Mouse (Mus musculus): ENCODE measurements around the gene C1qtnf7. TPM values are rescaled to one million over a fixed set of nuclear protein-coding genes. Genes with fewer than 3 reads are reported as not detected.
A peak's percentile ranks its signal among the peaks of the same experiment; 100 is the strongest.

Gene C1qtnf7
- polyA plus RNA-seq, 1 experiment from 2014 or later, result 4.8 TPM

- WGBS, result 39% methylated on average over 2 of the region's 2 CpGs
- H3K9ac ChIP-seq (ENCODE audit: low read depth, low read length), result no peak overlapping the region
- peaks cover 3% of the 10 kb centered on the region; the same call in 1 of the 2 replicates for H3K4me1 ChIP-seq (ENCODE audit: control insufficient read depth, insufficient read depth, low read length)
- no peak overlapping the region for H3K27ac ChIP-seq (ENCODE audit: low read length)
- ATAC-seq, result 0 out of 2 replicates have a peak, but pooled peaks have one; percentile 23
- H3K4me2 ChIP-seq (ENCODE audit: low read depth, low read length), result no peak overlapping the region
- H3K9me3 ChIP-seq (ENCODE audit: control insufficient read depth, low read length), result no peaks in the 10 kb centered on the region
- no peaks in the 10 kb centered on the region for H3K36me3 ChIP-seq (ENCODE audit: control insufficient read depth, insufficient read depth, low read length)
- no peak overlapping the region for H3K4me3 ChIP-seq (ENCODE audit: low read length)
- no peaks in the 10 kb centered on the region for H3K27me3 ChIP-seq (replicated peaks; ENCODE audit: control insufficient read depth, insufficient read depth, low read length)
Observed at GRCm38 (mm10) chr5:43554871-43555270, 39.5 kb downstream of the C1qtnf7 start.

GRCm38 (mm10) chr5:43555406-43555805 lies 40.1 kb downstream of the C1qtnf7 start:
- Histone ChIP-seq H3K4me3 (ENCODE audit: low read length) (no peak overlapping the region), H3K27me3 (replicated peaks; ENCODE audit: control insufficient read depth, insufficient read depth, low read length) (no peaks in the 10 kb centered on the region), H3K36me3 (ENCODE audit: control insufficient read depth, insufficient read depth, low read length) (no peaks in the 10 kb centered on the region), H3K4me1 (ENCODE audit: control insufficient read depth, insufficient read depth, low read length) (peaks cover 3% of the 10 kb centered on the region; the same call in 1 of the 2 replicates), H3K9me3 (ENCODE audit: control insufficient read depth, low read length) (no peaks in the 10 kb centered on the region), H3K9ac (ENCODE audit: low read depth, low read length) (no peak overlapping the region), H3K4me2 (ENCODE audit: low read depth, low read length) (no peak overlapping the region), H3K27ac (ENCODE audit: low read length) (no peak overlapping the region)
- 75% methylated on average over 6 of the region's 6 CpGs for WGBS
- no peak for ATAC-seq

GRCm38 (mm10) chr5:43557436-43557835 lies 42.1 kb downstream of the C1qtnf7 start:
- H3K9ac ChIP-seq (ENCODE audit: low read depth, low read length), result no peak overlapping the region
- no peak overlapping the region for H3K27ac ChIP-seq (ENCODE audit: low read length)
- H3K4me3 ChIP-seq (ENCODE audit: low read length), result no peak overlapping the region
- no peaks in the 10 kb centered on the region for H3K4me1 ChIP-seq (ENCODE audit: control insufficient read depth, insufficient read depth, low read length)
- H3K36me3 ChIP-seq (ENCODE audit: control insufficient read depth, insufficient read depth, low read length), result no peaks in the 10 kb centered on the region
- no peak for ATAC-seq
- H3K4me2 ChIP-seq (ENCODE audit: low read depth, low read length), result no peak overlapping the region
- 91% methylated on average over 5 of the region's 5 CpGs for WGBS
- H3K9me3 ChIP-seq (ENCODE audit: control insufficient read depth, low read length), result no peaks in the 10 kb centered on the region
- no peaks in the 10 kb centered on the region for H3K27me3 ChIP-seq (replicated peaks; ENCODE audit: control insufficient read depth, insufficient read depth, low read length)

GRCm38 (mm10) chr5:43561639-43562252 lies 46.4 kb downstream of the C1qtnf7 start:
- Histone ChIP-seq H3K4me2 (ENCODE audit: low read depth, low read length) (no peak overlapping the region), H3K4me1 (ENCODE audit: control insufficient read depth, insufficient read depth, low read length) (no peaks in the 10 kb centered on the region), H3K27me3 (replicated peaks; ENCODE audit: control insufficient read depth, insufficient read depth, low read length) (no peaks in the 10 kb centered on the region), H3K36me3 (ENCODE audit: control insufficient read depth, insufficient read depth, low read length) (no peaks in the 10 kb centered on the region), H3K9me3 (ENCODE audit: control insufficient read depth, low read length) (no peaks in the 10 kb centered on the region), H3K27ac (ENCODE audit: low read length) (no peak overlapping the region), H3K4me3 (ENCODE audit: low read length) (no peak overlapping the region), H3K9ac (ENCODE audit: low read depth, low read length) (no peak overlapping the region)
- 0 out of 2 replicates have a peak, but pooled peaks have one; percentile 46 for ATAC-seq
- WGBS, result 26% methylated on average over 2 of the region's 2 CpGs

DNA sequence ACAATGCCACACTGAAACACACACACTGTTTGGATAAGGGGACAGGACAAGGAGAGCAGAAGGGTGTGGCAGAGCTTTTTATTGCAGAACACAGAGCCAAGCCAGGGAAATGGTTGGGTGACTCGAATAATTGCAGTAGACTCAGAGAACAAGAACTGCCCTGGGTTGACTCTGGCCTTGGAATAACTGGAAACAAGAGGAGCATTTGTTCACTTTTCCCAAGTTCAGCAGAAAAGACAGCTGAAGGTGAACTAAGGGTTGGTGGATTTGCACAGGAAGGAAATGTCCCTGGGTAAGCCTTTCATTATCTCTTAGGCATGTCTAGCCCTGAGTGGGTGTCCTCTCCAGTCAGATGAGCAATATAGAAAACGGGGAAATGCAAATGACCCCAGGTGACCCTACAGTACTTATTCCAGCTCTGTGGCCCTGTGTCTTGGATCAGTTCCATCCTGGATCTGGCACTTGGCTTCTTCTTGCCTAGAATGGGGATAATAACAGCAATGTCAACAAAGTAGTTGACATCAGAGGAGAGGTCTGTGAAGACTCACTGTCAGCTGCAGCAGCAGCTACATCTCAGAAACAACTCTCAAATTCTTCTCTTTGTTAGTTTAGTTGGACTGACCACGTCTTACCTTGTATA lies 54.5 kb downstream of the C1qtnf7 start:
- peaks cover 7% of the 10 kb centered on the region for H3K4me1 ChIP-seq (ENCODE audit: control insufficient read depth, insufficient read depth, low read length)
- no peak overlapping the region for H3K27ac ChIP-seq (ENCODE audit: low read length)
- ATAC-seq, result 0 out of 2 replicates have a peak, but pooled peaks have one; percentile 13
- no peaks in the 10 kb centered on the region for H3K27me3 ChIP-seq (replicated peaks; ENCODE audit: control insufficient read depth, insufficient read depth, low read length)
- H3K9ac ChIP-seq (ENCODE audit: low read depth, low read length), result no peak overlapping the region
- H3K4me2 ChIP-seq (ENCODE audit: low read depth, low read length), result no peak overlapping the region
- WGBS, result 28% methylated on average over 3 of the region's 3 CpGs
- H3K9me3 ChIP-seq (ENCODE audit: control insufficient read depth, low read length), result no peaks in the 10 kb centered on the region
- no peak overlapping the region for H3K4me3 ChIP-seq (ENCODE audit: low read length)
- H3K36me3 ChIP-seq (ENCODE audit: control insufficient read depth, insufficient read depth, low read length), result no peaks in the 10 kb centered on the region

- Histone ChIP-seq H3K9ac (ENCODE audit: low read depth, low read length) (no peak overlapping the region), H3K4me2 (ENCODE audit: low read depth, low read length) (no peak overlapping the region)
- 37% methylated on average over 2 of the region's 2 CpGs for WGBS
Observed at GRCm38 (mm10) chr5:43582876-43583275, 67.5 kb downstream of the C1qtnf7 start.

GRCm38 (mm10) chr5:43583326-43584120 lies 68.2 kb downstream of the C1qtnf7 start:
- 81% methylated on average over 6 of the region's 6 CpGs for WGBS
- H3K4me2 ChIP-seq (ENCODE audit: low read depth, low read length), result no peak overlapping the region

More at GRCm38 (mm10) chr5:43582876-43583275, 67.5 kb downstream of the C1qtnf7 start:
- H3K9me3 ChIP-seq (ENCODE audit: control insufficient read depth, low read length), result no peaks in the 10 kb centered on the region
- no peaks in the 10 kb centered on the region for H3K27me3 ChIP-seq (replicated peaks; ENCODE audit: control insufficient read depth, insufficient read depth, low read length)
- H3K4me1 ChIP-seq (ENCODE audit: control insufficient read depth, insufficient read depth, low read length), result peaks cover 3% of the 10 kb centered on the region; the same call in 1 of the 2 replicates
- H3K36me3 ChIP-seq (ENCODE audit: control insufficient read depth, insufficient read depth, low read length), result no peaks in the 10 kb centered on the region
- H3K27ac ChIP-seq (ENCODE audit: low read length), result no peak overlapping the region
- H3K4me3 ChIP-seq (ENCODE audit: low read length), result no peak overlapping the region
- ATAC-seq, result no peak

GRCm38 (mm10) chr5:43584464-43584863 lies 69.1 kb downstream of the C1qtnf7 start:
- peaks cover 7% of the 10 kb centered on the region for H3K4me1 ChIP-seq (ENCODE audit: control insufficient read depth, insufficient read depth, low read length)
- no peak for ATAC-seq
- H3K4me3 ChIP-seq (ENCODE audit: low read length), result no peak overlapping the region
- H3K27me3 ChIP-seq (replicated peaks; ENCODE audit: control insufficient read depth, insufficient read depth, low read length), result no peaks in the 10 kb centered on the region
- no peaks in the 10 kb centered on the region for H3K9me3 ChIP-seq (ENCODE audit: control insufficient read depth, low read length)
- no peak overlapping the region for H3K9ac ChIP-seq (ENCODE audit: low read depth, low read length)
- no peak overlapping the region for H3K27ac ChIP-seq (ENCODE audit: low read length)
- H3K36me3 ChIP-seq (ENCODE audit: control insufficient read depth, insufficient read depth, low read length), result no peaks in the 10 kb centered on the region
- H3K4me2 ChIP-seq (ENCODE audit: low read depth, low read length), result no peak overlapping the region
- WGBS, result 29% methylated on average over 1 of the region's 1 CpGs

More at GRCm38 (mm10) chr5:43583326-43584120, 68.2 kb downstream of the C1qtnf7 start:
- ATAC-seq, result no peak
- Histone ChIP-seq H3K36me3 (ENCODE audit: control insufficient read depth, insufficient read depth, low read length) (no peaks in the 10 kb centered on the region), H3K27ac (ENCODE audit: low read length) (no peak overlapping the region), H3K9ac (ENCODE audit: low read depth, low read length) (no peak overlapping the region), H3K27me3 (replicated peaks; ENCODE audit: control insufficient read depth, insufficient read depth, low read length) (no peaks in the 10 kb centered on the region), H3K9me3 (ENCODE audit: control insufficient read depth, low read length) (no peaks in the 10 kb centered on the region), H3K4me1 (ENCODE audit: control insufficient read depth, insufficient read depth, low read length) (peaks cover 3% of the 10 kb centered on the region; the same call in 1 of the 2 replicates), H3K4me3 (ENCODE audit: low read length) (no peak overlapping the region)

All from intestine, embryonic 16.5 days (tissue).